Mouse (Mus musculus): ENCODE results near the gene Olfr791. TPM values are rescaled to one million over a fixed set of nuclear protein-coding genes. Genes with fewer than 3 reads are reported as not detected.

Gene Olfr791
- polyA plus RNA-seq, 1 experiment from 2014 or later = not detected

DNA sequence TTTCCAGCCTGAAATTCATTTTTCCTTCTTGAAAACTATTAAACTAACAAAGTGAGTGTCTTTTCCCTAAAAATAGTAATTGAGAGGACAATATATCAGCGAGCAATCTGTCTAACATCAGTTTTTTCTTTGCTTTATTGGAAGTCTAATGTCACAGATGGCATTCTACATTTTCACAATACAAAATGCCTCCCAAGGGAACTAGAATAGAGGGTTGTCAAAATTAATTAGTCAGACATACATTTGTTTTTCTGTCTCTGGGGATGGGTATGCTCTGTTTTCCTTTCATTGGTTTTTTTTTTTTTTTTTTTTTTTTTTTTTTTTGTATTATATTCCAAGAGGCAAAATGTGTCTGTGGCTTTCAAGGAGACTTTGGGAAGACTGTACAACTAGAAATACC is 55.5 kb downstream of the Olfr791 start:
- no peak for ATAC-seq (replicated peaks; ENCODE audit: extremely low read depth, insufficient read depth, low FRiP score)
- Histone ChIP-seq H3K9me3 (replicated peaks; ENCODE audit: control insufficient read depth, low read length) (no peaks in the 10 kb centered on the region), H3K36me3 (ENCODE audit: control insufficient read depth, insufficient read depth) (no peaks in the 10 kb centered on the region), H3K4me3 (ENCODE audit: low read length) (no peak overlapping the region), H3K27ac (ENCODE audit: low read length) (no peak overlapping the region), H3K27me3 (ENCODE audit: control insufficient read depth, insufficient read depth, low read length) (no peaks in the 10 kb centered on the region), H3K4me1 (ENCODE audit: control insufficient read depth, insufficient read depth, low read length) (no peaks in the 10 kb centered on the region), H3K4me2 (ENCODE audit: low read depth, low read length) (no peak overlapping the region), H3K9ac (ENCODE audit: low read length) (no peak overlapping the region)
- 65% methylated on average over 1 of the region's 1 CpGs for WGBS

Other genes starting within 250 kb of the Olfr791 start
- gene Olfr780, start 203.7 kb upstream of the Olfr791 start, polyA plus RNA-seq (2015; fragmentation: Nextera tagmentation; extraction: Ambion mirVana) = not detected in 2 replicates
- gene Olfr781, start 192.9 kb upstream of the Olfr791 start, polyA plus RNA-seq (2015; fragmentation: Nextera tagmentation; extraction: Ambion mirVana) = not detected in 2 replicates
- gene Olfr782, start 172.9 kb upstream of the Olfr791 start, polyA plus RNA-seq (2015; fragmentation: Nextera tagmentation; extraction: Ambion mirVana) = not detected in 2 replicates
- 0.05 TPM in 1 of 2 replicates, not detected in the other for gene Olfr784, start 137.7 kb upstream of the Olfr791 start, polyA plus RNA-seq (2015; fragmentation: Nextera tagmentation; extraction: Ambion mirVana)
- not detected in 2 replicates for gene Olfr785, start 116.4 kb upstream of the Olfr791 start, polyA plus RNA-seq (2015; fragmentation: Nextera tagmentation; extraction: Ambion mirVana)
- gene Olfr786, start 94.5 kb upstream of the Olfr791 start, polyA plus RNA-seq (2015; fragmentation: Nextera tagmentation; extraction: Ambion mirVana) = not detected in 2 replicates
- gene Olfr787, start 59.9 kb upstream of the Olfr791 start, polyA plus RNA-seq (2015; fragmentation: Nextera tagmentation; extraction: Ambion mirVana) = not detected in 2 replicates
- not detected in 2 replicates for gene Olfr788, start 50.8 kb upstream of the Olfr791 start, polyA plus RNA-seq (2015; fragmentation: Nextera tagmentation; extraction: Ambion mirVana)
- not detected in 2 replicates for gene Olfr789, start 37.0 kb upstream of the Olfr791 start, polyA plus RNA-seq (2015; fragmentation: Nextera tagmentation; extraction: Ambion mirVana)
- gene Olfr790, start 23.3 kb upstream of the Olfr791 start, polyA plus RNA-seq (2015; fragmentation: Nextera tagmentation; extraction: Ambion mirVana) = not detected in 2 replicates
- not detected in 2 replicates for gene Olfr792, start 17.4 kb downstream of the Olfr791 start, polyA plus RNA-seq (2015; fragmentation: Nextera tagmentation; extraction: Ambion mirVana)
- gene Olfr794, start 45.9 kb downstream of the Olfr791 start, polyA plus RNA-seq (2015; fragmentation: Nextera tagmentation; extraction: Ambion mirVana) = not detected in 2 replicates
- not detected in 2 replicates for gene Olfr796, start 90.8 kb downstream of the Olfr791 start, polyA plus RNA-seq (2015; fragmentation: Nextera tagmentation; extraction: Ambion mirVana)
- gene Olfr798, start 106.1 kb downstream of the Olfr791 start, polyA plus RNA-seq (2015; fragmentation: Nextera tagmentation; extraction: Ambion mirVana) = not detected in 2 replicates
- not detected in 2 replicates for gene Olfr799, start 115.7 kb downstream of the Olfr791 start, polyA plus RNA-seq (2015; fragmentation: Nextera tagmentation; extraction: Ambion mirVana)
- not detected in 2 replicates for gene Olfr800, start 135.9 kb downstream of the Olfr791 start, polyA plus RNA-seq (2015; fragmentation: Nextera tagmentation; extraction: Ambion mirVana)
- not detected in 2 replicates for gene Olfr801, start 152.1 kb downstream of the Olfr791 start, polyA plus RNA-seq (2015; fragmentation: Nextera tagmentation; extraction: Ambion mirVana)
- not detected in 2 replicates for gene Olfr802, start 166.4 kb downstream of the Olfr791 start, polyA plus RNA-seq (2015; fragmentation: Nextera tagmentation; extraction: Ambion mirVana)
- gene Olfr803, start 172.5 kb downstream of the Olfr791 start, polyA plus RNA-seq (2015; fragmentation: Nextera tagmentation; extraction: Ambion mirVana) = not detected in 2 replicates
- not detected in 2 replicates for gene Olfr804, start 181.4 kb downstream of the Olfr791 start, polyA plus RNA-seq (2015; fragmentation: Nextera tagmentation; extraction: Ambion mirVana)
- gene Olfr805, start 207.6 kb downstream of the Olfr791 start, polyA plus RNA-seq (2015; fragmentation: Nextera tagmentation; extraction: Ambion mirVana) = not detected in 2 replicates
- gene Olfr806, start 220.1 kb downstream of the Olfr791 start, polyA plus RNA-seq (2015; fragmentation: Nextera tagmentation; extraction: Ambion mirVana) = not detected in 2 replicates
- gene Olfr807, start 236.0 kb downstream of the Olfr791 start, polyA plus RNA-seq (2015; fragmentation: Nextera tagmentation; extraction: Ambion mirVana) = not detected in 2 replicates
- not detected in 2 replicates for gene Olfr808, start 243.7 kb downstream of the Olfr791 start, polyA plus RNA-seq (2015; fragmentation: Nextera tagmentation; extraction: Ambion mirVana)

Data from heart, embryonic 16.5 days (tissue).